Mouse (Mus musculus) MN1 (cell line): ENCODE data around the gene Otud7a.

ENCODE experiments used
- DNase-seq: peaks from one replicate; pipeline ENCODE4 v3.0.0-alpha.2; 2016; ENCODE audit warnings: low spot score

The Otud7a gene

GRCm38 (mm10) chr7:63780821-63781220 is 336.3 kb downstream of the Otud7a start:
- DNase-seq = no peak

GRCm38 (mm10) chr7:63789743-63790142 is 345.2 kb downstream of the Otud7a start:
- DNase-seq = no peak

- DNase-seq = no peak
Observed at GRCm38 (mm10) chr7:63796001-63796632, 351.6 kb downstream of the Otud7a start.

GRCm38 (mm10) chr7:63798446-63798845 is 353.9 kb downstream of the Otud7a start:
- no peak for DNase-seq

GRCm38 (mm10) chr7:63799304-63799703 is 354.8 kb downstream of the Otud7a start:
- DNase-seq = no peak

GRCm38 (mm10) chr7:63802751-63803150 is 358.2 kb downstream of the Otud7a start:
- no peak for DNase-seq
